Mouse (Mus musculus): Measurements from ENCODE around the gene Nlrp4c. TPM values are rescaled to one million over a fixed set of nuclear protein-coding genes. Genes with fewer than 3 reads are reported as not detected.

The Nlrp4c gene
- polyA plus RNA-seq, 2 experiments from 2014 or later, result not detected

Other genes starting within 250 kb of the Nlrp4c start
- not detected for gene Vmn1r63, start 239.7 kb upstream of the Nlrp4c start, polyA plus RNA-seq (2017; shearing (Covaris generic))
- not detected for gene Vmn1r64, start 160.6 kb upstream of the Nlrp4c start, polyA plus RNA-seq (2017; shearing (Covaris generic))
- gene Vmn1r65, start 34.2 kb upstream of the Nlrp4c start, polyA plus RNA-seq (2017; shearing (Covaris generic)), result not detected
- gene Zfp787, start 110.8 kb downstream of the Nlrp4c start, polyA plus RNA-seq (2017; shearing (Covaris generic)), result 1 to 10 TPM; 4.9 to 9.3 TPM
- 1 to 10 TPM; 9.2 to 9.6 TPM for gene Zfp444, start 127.1 kb downstream of the Nlrp4c start, polyA plus RNA-seq (2017; shearing (Covaris generic))
- gene Galp, start 151.9 kb downstream of the Nlrp4c start, polyA plus RNA-seq (2017; shearing (Covaris generic)), result not detected
- not detected for gene Zscan5b, start 177.1 kb downstream of the Nlrp4c start, polyA plus RNA-seq (2017; shearing (Covaris generic))
- gene Epp13, start 207.5 kb downstream of the Nlrp4c start, polyA plus RNA-seq (2017; shearing (Covaris generic)), result not detected
- 1 to 10 TPM; 4.1 to 4.6 TPM for gene Zfp667, start 241.4 kb downstream of the Nlrp4c start, polyA plus RNA-seq (2017; shearing (Covaris generic))

Measured in activated CD4-positive, CD25-positive, alpha-beta regulatory T cell, adult 4 months (primary cell).